Mouse (Mus musculus) MEL (cell line): ENCODE results near the gene Homer2.

Experiments used
- MAFK ChIP-seq: IDR thresholded peaks from 2 replicates; pipeline ENCODE4 v1.6.1; 2011; ENCODE audit warnings: low read depth, mild to moderate bottlenecking, low read length, improper control_type of control experiment, borderline replicate concordance
- POLR2A ChIP-seq, 2 experiments: IDR thresholded peaks; 2 replicates each; pipeline ENCODE4 v1.6.1; 2011 to 2012; ENCODE audit warnings: low read length in 2 of 2, mild to moderate bottlenecking in 2 of 2, control low read depth in 1 of 2, improper control_type of control experiment in 1 of 2, low read depth in 1 of 2, moderate library complexity in 1 of 2; ENCODE audit not compliant: control insufficient read depth in 1 of 2, insufficient read depth in 1 of 2, poor library complexity in 1 of 2
- POLR2AphosphoS5 ChIP-seq: IDR thresholded peaks from 2 replicates; pipeline ENCODE4 v1.6.1; 2012; ENCODE audit warnings: low read depth, borderline replicate concordance, mild to moderate bottlenecking, inconsistent platforms, low read length, moderate library complexity, mixed read lengths

GRCm38 (mm10) chr7:81578413-81578812 is 128.9 kb downstream of the Homer2 start:
- TF ChIP-seq POLR2AphosphoS5, result no peak
- TF ChIP-seq MAFK, result no peak
- TF ChIP-seq POLR2A (IDR thresholded peaks at IDR 0.05; ENCODE audit: control insufficient read depth in 1 of 2, insufficient read depth in 1 of 2, low read depth in 1 of 2, low read length in 2 of 2, poor library complexity in 1 of 2), result no peak
